Mouse (Mus musculus): ENCODE measurements around the gene Ugt1a1.

- TF ChIP-seq CTCF (IDR thresholded peaks at IDR 0.05; ENCODE audit: low read depth) (no peak), EP300 (IDR thresholded peaks at IDR 0.05; ENCODE audit: low read depth) (no peak)
Observed at GRCm38 (mm10) chr1:88243861-88244260, 32.1 kb downstream of the Ugt1a1 start.
